Mouse (Mus musculus): ENCODE measurements around the gene Rnf10.

Rnf10 gene

DNA sequence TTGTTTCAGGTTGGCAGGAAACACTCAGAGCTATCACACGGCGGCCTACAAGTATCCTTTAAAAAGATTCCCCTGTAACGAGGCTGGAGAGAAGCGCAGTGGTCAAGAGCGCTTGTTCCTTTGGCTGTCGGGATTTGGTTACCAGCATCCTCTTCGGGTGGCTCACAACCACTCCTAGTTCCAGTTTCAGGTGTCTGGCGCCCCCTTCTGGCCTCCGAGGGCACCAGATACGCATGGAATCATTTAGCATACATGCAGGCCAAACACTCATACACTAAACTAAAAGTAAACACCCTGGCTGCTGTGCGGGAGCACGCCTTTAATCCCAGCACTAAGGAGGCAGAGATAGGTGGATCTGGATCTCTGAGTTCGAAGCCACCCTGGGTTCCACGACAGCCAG, 3.3 kb upstream of the Rnf10 start:
- no peak for DNase-seq (ENCODE audit: low read depth, low spot score)

GRCm38 (mm10) chr5:115274771-115275170, 2.1 kb upstream of the Rnf10 start:
- no peak for DNase-seq (ENCODE audit: low read depth, low spot score)

GRCm38 (mm10) chr5:115274353-115274752, 1.7 kb upstream of the Rnf10 start:
- DNase-seq (ENCODE audit: low read depth, low spot score), result no peak

- no peak for DNase-seq (ENCODE audit: low read depth, low spot score)
Measured at GRCm38 (mm10) chr5:115273549-115274135, 944 bp upstream of the Rnf10 start.

- no peak for DNase-seq (ENCODE audit: low read depth, low spot score)
Measured at GRCm38 (mm10) chr5:115271931-115272811, 527 bp downstream of the Rnf10 start.

- DNase-seq (ENCODE audit: low read depth, low spot score), result no peak
Measured at GRCm38 (mm10) chr5:115269969-115270368, 2.7 kb downstream of the Rnf10 start.

DNA sequence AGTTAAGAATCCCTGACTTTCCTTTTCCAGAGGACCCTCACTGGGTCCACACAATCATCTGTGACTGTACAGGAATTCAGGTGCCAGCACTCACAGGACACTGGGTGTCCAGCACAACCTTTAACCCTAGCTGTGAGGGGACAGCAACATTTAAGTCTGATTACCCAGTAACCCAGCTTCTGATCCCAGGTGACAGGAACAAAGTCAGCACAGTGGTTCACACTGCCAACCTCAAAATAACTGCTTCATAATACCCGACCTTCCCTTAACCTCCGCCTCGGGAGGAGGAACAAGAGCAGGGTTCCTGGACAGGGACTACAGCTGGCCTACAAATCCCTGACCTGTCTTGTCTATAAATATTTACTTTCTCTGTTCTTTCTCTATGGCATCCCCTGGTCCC, 4.4 kb downstream of the Rnf10 start:
- DNase-seq (ENCODE audit: low read depth, low spot score), result no peak

- DNase-seq (ENCODE audit: low read depth, low spot score), result no peak
Measured at GRCm38 (mm10) chr5:115267469-115268045, 5.1 kb downstream of the Rnf10 start.

- DNase-seq (ENCODE audit: low read depth, low spot score), result peak; percentile 92
Measured at GRCm38 (mm10) chr5:115266787-115267468, 5.8 kb downstream of the Rnf10 start.

- no peak for DNase-seq (ENCODE audit: low read depth, low spot score)
Measured at GRCm38 (mm10) chr5:115266340-115266739, 6.4 kb downstream of the Rnf10 start.

DNA sequence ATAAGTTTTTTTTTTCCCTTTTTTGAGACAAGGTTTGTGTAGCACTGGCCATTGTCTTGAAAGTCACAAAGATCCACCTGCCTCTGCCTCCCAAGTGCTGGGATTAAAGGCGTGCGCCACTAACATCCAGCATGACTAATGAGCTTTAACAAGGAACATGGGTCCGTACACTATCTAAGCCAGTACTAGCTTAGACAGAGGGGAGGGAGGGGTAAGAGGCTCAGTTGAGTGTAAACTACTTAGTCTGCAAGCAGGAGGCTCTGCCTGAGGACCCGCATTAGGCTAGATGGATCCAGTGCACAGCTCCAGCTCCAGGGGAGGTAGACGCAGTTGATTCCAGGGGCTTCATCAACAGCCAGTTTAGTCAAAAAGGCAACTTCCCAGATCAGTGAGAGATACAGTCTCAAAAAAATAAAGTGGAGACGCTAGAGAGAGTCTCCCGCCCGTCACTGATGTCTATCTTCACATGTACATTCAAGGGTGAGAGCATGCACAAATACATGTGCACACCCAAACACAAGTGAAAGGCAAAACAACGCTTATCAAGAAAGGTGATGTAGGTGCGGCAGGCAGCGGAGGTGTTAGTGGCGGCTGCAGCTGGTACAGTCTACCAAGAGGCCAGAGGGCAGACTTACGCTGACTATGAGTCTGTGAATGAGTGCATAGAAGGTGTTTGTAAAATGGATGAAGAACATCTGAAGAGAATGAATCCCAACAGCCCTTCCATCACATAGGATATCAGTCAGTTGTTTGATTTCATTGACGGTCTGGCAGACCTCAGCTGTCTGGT, 10.0 kb downstream of the Rnf10 start:
- DNase-seq (ENCODE audit: low read depth, low spot score), result no peak

- DNase-seq (ENCODE audit: low read depth, low spot score), result no peak
Measured at GRCm38 (mm10) chr5:115261880-115262279, 10.8 kb downstream of the Rnf10 start.

- no peak for DNase-seq (ENCODE audit: low read depth, low spot score)
Measured at GRCm38 (mm10) chr5:115261141-115261540, 11.6 kb downstream of the Rnf10 start.

DNA sequence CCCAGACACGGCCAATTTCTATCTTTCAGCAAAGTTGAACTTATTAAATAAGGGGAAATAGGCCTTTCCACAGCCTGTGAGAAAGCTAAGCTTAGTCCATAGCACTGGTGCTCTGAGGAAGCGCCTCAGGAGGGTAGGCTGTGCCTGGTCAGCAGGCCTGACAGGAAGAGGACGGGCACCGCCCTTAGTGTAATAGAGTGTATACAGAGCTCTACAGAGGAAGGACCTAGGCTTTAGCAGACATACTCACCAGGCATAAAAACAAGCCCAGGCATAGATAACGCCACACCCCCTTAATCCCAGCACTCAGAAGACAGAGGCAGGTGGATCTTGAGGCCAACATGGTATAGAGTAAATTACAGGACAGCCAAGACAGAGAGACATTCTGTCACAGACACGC, 12.3 kb downstream of the Rnf10 start:
- DNase-seq (ENCODE audit: low read depth, low spot score), result no peak

GRCm38 (mm10) chr5:115256909-115257546, 15.7 kb downstream of the Rnf10 start:
- DNase-seq (ENCODE audit: low read depth, low spot score), result no peak

- no peak for DNase-seq (ENCODE audit: low read depth, low spot score)
Measured at GRCm38 (mm10) chr5:115255472-115255871, 17.2 kb downstream of the Rnf10 start.

DNA sequence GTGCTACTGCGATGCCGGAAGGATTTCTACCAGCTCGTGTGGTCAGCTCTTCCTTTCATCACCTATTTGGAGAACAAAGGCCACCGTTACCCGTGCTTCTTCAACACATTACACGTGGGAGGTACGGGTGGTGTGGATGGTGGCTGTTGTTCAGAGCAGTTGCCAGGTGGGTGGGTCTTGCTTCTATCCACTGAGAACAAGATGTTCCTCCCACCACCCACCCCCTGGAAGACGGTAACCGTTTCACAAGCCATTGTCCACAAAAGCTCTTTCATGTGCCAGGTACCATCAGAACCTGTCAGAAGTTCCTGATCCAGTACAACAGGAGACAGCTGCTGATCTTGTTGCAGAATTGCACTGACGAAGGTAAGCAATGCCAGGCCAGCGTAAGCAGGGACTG, 32.5 kb downstream of the Rnf10 start:
- DNase-seq (ENCODE audit: low read depth, low spot score), result no peak

DNA sequence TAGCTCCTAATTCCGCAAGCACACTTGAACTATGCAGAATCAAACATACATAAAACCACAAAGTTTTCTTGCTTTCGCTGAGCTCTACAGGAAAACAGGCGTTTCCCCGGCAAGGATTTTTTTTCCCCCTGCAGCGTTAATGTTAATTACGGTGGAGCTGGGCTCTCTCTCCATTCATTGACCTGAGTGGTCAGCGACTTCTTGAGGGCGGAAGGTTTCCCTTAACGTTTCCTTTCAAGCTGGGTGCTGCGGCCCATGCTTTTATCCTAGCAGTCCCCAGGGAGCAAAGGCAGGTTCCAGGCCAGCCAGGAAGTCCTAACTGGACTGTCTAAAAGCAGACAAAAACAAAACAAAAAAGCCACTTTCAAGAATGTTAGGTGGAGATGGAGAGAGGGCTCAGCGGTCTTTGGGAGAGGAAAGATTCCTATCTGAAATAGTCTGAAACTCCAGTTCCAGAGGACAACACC, 33.9 kb downstream of the Rnf10 start:
- DNase-seq (ENCODE audit: low read depth, low spot score), result no peak

DNA sequence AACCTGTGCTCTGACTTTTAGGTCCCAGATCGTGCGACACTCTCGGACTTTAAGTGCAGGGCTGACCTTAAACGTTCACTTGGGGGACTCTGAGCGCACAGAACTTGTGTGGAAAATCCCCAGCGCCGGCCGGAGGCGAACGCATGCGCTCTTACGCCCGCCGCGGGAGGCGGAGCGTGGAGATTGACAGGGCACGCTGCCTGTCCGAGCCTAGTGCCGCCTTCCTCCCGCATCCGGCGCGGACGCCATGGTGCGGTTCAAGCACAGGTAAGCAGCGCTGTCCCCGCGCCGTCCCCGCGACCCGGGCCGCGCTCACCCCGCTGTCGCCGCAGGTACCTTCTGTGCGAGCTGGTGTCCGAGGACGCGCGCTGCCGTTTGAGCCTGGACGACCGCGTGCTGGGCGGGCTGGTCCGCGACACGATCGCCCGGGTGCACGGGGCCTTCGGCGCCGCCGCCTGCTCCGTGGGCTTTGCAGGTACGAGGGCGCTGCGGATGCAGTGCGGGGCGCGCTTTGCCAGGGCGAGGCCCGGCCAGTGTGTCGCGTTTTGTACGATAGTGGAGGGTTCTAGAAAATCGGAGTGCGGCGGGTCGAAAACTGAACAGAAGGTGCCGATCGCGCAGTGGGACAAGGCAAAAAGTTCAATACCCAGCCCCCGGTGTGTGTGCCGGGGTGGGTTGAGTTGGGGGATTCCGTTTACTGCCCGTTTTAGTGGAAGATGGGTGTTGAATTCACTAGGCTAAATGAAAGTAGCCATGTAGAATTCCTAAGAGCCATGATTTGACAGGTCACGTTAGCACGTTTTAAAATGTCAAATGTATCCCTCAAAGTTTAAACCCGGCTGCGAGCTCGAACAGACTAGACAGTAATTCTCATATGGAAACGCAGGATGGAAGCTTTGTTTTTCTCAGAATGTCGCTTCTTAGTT, 34.6 kb downstream of the Rnf10 start:
- DNase-seq (ENCODE audit: low read depth, low spot score), result peak; percentile 83

- DNase-seq (ENCODE audit: low read depth, low spot score), result peak; percentile 72
Measured at GRCm38 (mm10) chr5:115235786-115236263, 36.9 kb downstream of the Rnf10 start, which contains the start of gene Pop5. Pop5 (plus strand) TSS chr5:115235836.

All from c-Kit-negative CD71-positive TER-119-positive erythroid progenitor cells, embryonic 14.5 days (primary cell).